Mouse (Mus musculus) C2C12 (cell line): ENCODE measurements around the gene Tgif1. TPM values are rescaled to one million over a fixed set of nuclear protein-coding genes. Genes with fewer than 3 reads are reported as not detected.

ENCODE experiments used
- H3K27me3 ChIP-seq: one replicate; pipeline ENCODE4 v1.6.1; 2011; ENCODE audit not compliant: control insufficient read depth, insufficient read depth, insufficient read length
- H3K36me3 ChIP-seq: one replicate; pipeline ENCODE4 v1.6.1; 2011; ENCODE audit not compliant: control insufficient read depth, insufficient read depth
- H3K4me3 ChIP-seq: one replicate; pipeline ENCODE4 v1.5.1; 2011; ENCODE audit warnings: mild to moderate bottlenecking, control low read depth; ENCODE audit not compliant: poor library complexity, insufficient read depth, severe bottlenecking
- H3K79me2 ChIP-seq: one replicate; pipeline ENCODE4 v1.6.1; 2011; ENCODE audit not compliant: control insufficient read depth, insufficient read depth
- H3K79me3 ChIP-seq: one replicate; pipeline ENCODE4 v1.6.1; 2011; ENCODE audit warnings: low read depth, control low read depth
- H3ac ChIP-seq: one replicate; pipeline ENCODE3; 2011; ENCODE audit warnings: low read depth; ENCODE audit not compliant: control insufficient read depth, insufficient read length
- CEBPB ChIP-seq: IDR thresholded peaks from one replicate; pipeline ENCODE4 v1.6.1; 2011; ENCODE audit warnings: low read depth, mild to moderate bottlenecking, control low read depth, moderate library complexity
- CTCF ChIP-seq: IDR thresholded peaks from one replicate; pipeline ENCODE4 v1.5.1; 2011; ENCODE audit not compliant: control insufficient read depth, insufficient read depth, insufficient read length
- FOSL1 ChIP-seq: IDR thresholded peaks from one replicate; pipeline ENCODE4 v1.8.0; 2011; ENCODE audit warnings: mild to moderate bottlenecking, low read length; ENCODE audit not compliant: poor library complexity, insufficient read depth, severe bottlenecking
- MAX ChIP-seq: IDR thresholded peaks from one replicate; pipeline ENCODE4 v1.6.1; 2011; ENCODE audit warnings: mild to moderate bottlenecking, control low read depth
- MYOD1 ChIP-seq: IDR thresholded peaks from one replicate; pipeline ENCODE4 v1.6.1; 2011; ENCODE audit warnings: low read depth; ENCODE audit not compliant: control insufficient read depth, insufficient read length
- MYOG ChIP-seq: IDR thresholded peaks from one replicate; pipeline ENCODE4 v1.6.1; 2011; ENCODE audit not compliant: control insufficient read depth, insufficient read length; ENCODE audit errors: extremely low read depth
- USF1 ChIP-seq: IDR thresholded peaks from one replicate; pipeline ENCODE4 v1.6.1; 2011; ENCODE audit warnings: low read depth, mild to moderate bottlenecking, control low read depth, moderate library complexity
- long read RNA-seq, 2 experiments: library from polyadenylated mRNA; unstranded; transcript quantifications; one replicate each; pipeline ENCODE4 v2.0.0; 2019 to 2020
- polyA plus RNA-seq: library from polyadenylated mRNA; unstranded; fragments of >200 nt; fragmentation: generic; extraction: Trizol; gene quantifications from one replicate; pipeline ENCODE4 v1.2.1, GENCODE M21; 2012; ENCODE audit warnings: missing spikeins

Tgif1 gene
- 46.7 TPM for polyA plus RNA-seq
- long read RNA-seq, experiment 1, transcript Tgif1-201 (3 exons, 1,631 nt) = major isoform, 57 of 68 reads
- long read RNA-seq, experiment 1, partial matches to known transcripts = 3 of 68 reads
- long read RNA-seq, experiment 1, other reads (novel, unspliced or antisense) = 3 of 68 reads
- long read RNA-seq, experiment 2, transcript Tgif1-201 (3 exons, 1,631 nt) = major isoform, 104 of 117 reads
- long read RNA-seq, experiment 2, partial matches to known transcripts = 1 of 117 reads
- long read RNA-seq, experiment 2, other reads (novel, unspliced or antisense) = 5 of 117 reads

GRCm38 (mm10) chr17:70853436-70853905 is at the start of gene Tgif1:
Gene Tgif1 (minus strand): TSS chr17:70853546.
- peak within 1 kb of the TSS; percentile 65 for H3ac ChIP-seq
- peak within 1 kb of the TSS; percentile 79 for H3K4me3 ChIP-seq
- peaks cover 29% of the 10 kb centered on the region for H3K79me3 ChIP-seq
- TF ChIP-seq FOSL1 (no peak), CEBPB (no peak), MYOG (no peak), MYOD1 (no peak), CTCF (no peak), MAX (no peak), USF1 (no peak)
- H3K79me2 ChIP-seq = peaks cover 43% of the 10 kb centered on the region
- H3K36me3 ChIP-seq = peaks cover 11% of the 10 kb centered on the region
- no peaks in the 10 kb centered on the region for H3K27me3 ChIP-seq

DNA sequence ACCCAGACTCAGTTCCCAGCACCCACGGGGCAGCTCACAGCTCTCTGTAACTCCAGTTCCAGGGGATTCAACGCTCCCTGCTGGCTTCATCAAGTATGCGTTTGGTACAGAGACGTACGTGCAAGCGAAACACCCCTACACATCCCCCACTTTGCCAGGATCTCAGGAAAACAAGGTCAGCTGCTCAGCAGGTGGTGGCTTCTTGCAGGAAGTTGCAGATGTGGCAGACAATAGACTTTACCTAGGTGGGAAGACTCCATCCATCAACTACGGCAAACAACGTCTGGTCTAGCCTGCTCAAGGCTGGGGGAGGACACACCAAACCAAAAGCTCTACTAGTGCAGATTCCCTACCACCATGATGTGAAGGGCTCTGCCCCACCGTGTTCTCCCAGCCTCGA is 47.3 kb upstream of the Tgif1 start:
- Histone ChIP-seq H3K36me3 (no peaks in the 10 kb centered on the region), H3ac (no peak overlapping the region), H3K79me3 (no peaks in the 10 kb centered on the region), H3K4me3 (no peak overlapping the region), H3K79me2 (no peaks in the 10 kb centered on the region), H3K27me3 (no peaks in the 10 kb centered on the region)
- TF ChIP-seq USF1 (no peak), FOSL1 (no peak), CTCF (no peak), MYOG (no peak), MYOD1 (no peak), CEBPB (no peak), MAX (no peak)

DNA sequence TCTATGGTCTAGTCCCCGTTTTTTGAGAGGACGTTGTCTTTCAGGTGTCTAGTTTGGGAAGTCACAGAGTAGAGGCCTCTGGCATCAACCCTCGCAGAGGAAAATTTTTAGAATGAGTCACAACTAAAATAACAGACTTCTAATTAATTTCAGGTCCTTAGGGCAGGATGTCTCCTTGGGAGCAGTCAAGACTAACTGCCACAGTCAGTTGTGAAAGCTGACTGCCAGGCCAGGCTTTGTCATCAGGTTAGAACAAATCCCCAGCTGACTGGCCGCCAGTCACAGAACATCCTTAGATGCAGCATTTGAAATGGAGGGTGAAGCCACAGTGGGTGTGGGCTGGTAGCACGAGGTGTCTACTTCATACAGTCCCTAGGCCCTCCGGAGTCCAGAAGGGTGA is 46.3 kb upstream of the Tgif1 start:
- Histone ChIP-seq H3K27me3 (no peaks in the 10 kb centered on the region), H3K36me3 (no peaks in the 10 kb centered on the region), H3ac (no peak overlapping the region), H3K79me2 (no peaks in the 10 kb centered on the region), H3K79me3 (no peaks in the 10 kb centered on the region), H3K4me3 (no peak overlapping the region)
- no peak for TF ChIP-seq MYOG

- no peaks in the 10 kb centered on the region for H3K27me3 ChIP-seq
- H3K79me3 ChIP-seq = no peaks in the 10 kb centered on the region
- no peak overlapping the region for H3ac ChIP-seq
- no peaks in the 10 kb centered on the region for H3K36me3 ChIP-seq
- TF ChIP-seq MYOD1 (no peak), MYOG (no peak), USF1 (no peak), MAX (no peak)
- no peaks in the 10 kb centered on the region for H3K79me2 ChIP-seq
- no peak overlapping the region for H3K4me3 ChIP-seq
Observed at GRCm38 (mm10) chr17:70894867-70895266, 41.5 kb upstream of the Tgif1 start.

DNA sequence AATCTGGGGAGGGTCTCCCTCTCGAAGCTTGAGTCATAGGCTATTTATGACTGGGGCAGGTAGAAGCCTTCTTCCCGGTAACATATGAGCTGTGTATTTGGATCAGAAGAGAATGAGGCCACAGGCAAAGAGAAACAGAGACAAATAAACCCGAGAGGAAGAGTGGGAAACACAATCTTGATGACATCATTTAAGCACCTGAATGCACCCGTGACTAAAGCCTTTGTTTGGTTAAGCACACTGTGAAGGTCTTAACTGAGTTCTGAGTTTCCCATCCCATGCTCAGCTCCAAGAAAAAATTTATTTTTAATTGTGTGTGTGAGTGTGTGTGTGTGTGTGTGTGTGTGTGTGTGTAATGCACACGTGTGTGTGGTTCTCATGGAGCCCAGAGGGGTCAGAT is 39.8 kb upstream of the Tgif1 start:
- no peaks in the 10 kb centered on the region for H3K79me3 ChIP-seq
- TF ChIP-seq CEBPB (no peak), FOSL1 (no peak), MYOD1 (no peak), CTCF (no peak), USF1 (no peak), MYOG (no peak), MAX (no peak)
- no peak overlapping the region for H3K4me3 ChIP-seq
- no peaks in the 10 kb centered on the region for H3K36me3 ChIP-seq
- no peaks in the 10 kb centered on the region for H3K79me2 ChIP-seq
- H3K27me3 ChIP-seq = no peaks in the 10 kb centered on the region
- no peak overlapping the region for H3ac ChIP-seq

DNA sequence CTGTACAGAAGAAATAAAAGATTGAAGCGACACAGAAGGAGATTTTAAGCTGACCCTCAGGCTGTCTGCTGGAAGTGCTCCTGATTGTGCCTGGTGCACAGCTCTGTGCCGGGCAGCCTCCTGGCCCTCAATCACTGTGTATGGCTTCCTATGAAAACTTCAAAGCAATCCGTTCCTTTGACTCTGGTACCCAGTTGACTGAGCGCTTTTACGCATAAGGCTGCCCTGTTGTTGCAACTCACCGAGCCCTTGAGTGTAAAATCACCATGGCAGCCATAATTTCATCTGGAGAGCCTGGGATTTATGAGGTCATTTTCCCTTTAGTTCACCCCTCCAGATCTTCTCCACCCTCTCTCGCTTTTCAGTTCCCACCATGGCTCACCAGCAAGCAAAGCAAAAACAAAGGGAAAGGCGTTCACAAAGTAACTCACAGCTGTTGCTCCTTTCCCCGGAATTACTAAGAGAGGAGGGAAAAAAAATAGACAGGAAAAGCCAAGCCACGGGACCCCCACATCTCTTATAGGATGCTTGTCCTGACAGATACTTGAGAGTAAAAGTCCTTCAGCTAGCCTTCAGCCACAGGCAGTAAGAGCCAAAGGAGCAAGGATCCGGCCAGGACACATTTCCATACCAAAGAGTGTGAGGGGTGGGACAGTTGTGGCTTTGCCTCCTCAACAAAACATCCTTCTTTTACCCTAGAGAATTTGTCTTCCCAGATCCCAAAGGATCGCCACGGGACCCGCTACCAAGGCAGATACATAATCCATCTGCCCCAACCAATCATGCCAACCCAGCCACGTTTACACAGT is 39.1 kb upstream of the Tgif1 start:
- no peak overlapping the region for H3K4me3 ChIP-seq
- no peak for TF ChIP-seq FOSL1
- TF ChIP-seq CTCF = no peak
- no peak for TF ChIP-seq CEBPB
- no peak for TF ChIP-seq MYOD1
- no peak for TF ChIP-seq MYOG
- no peak for TF ChIP-seq USF1
- TF ChIP-seq MAX = no peak
- no peak overlapping the region for H3ac ChIP-seq
- H3K36me3 ChIP-seq = no peaks in the 10 kb centered on the region
- H3K27me3 ChIP-seq = no peaks in the 10 kb centered on the region
- no peaks in the 10 kb centered on the region for H3K79me3 ChIP-seq
- H3K79me2 ChIP-seq = no peaks in the 10 kb centered on the region
